Mouse (Mus musculus): ENCODE results near the gene Trnau1ap.

DNA sequence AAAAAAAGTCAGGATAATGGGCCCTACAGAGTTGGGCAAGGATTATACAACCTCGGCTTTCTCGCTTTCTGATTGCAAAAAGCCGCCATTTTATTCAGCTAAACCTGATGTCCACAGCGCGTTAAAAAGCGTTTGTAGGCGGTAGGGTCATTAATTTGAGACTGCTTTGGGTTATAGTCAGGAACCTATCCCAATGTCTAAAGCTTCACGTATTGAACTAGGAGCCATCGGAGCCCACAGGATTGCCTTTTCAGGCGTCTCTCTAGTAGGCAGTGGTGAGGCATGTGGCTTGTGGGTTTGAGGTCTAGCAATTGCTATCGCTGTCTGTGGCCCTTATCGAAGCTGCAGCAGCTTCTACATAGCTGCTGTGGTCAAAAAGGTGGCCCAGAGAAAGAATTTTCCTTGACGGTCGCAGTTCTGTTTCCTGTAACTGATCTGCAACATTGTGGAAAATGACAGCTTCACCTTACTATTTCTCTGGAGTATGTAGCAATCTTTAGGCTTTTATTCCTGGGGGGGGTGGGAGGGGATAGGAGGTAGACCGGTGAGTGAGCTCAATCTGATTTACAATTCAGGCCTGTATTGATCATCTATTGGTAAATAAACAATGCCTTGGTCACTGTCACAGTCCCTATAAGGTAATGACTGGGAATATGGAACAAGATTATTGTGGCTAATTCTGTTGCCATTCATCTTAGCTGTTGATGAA is 20.0 kb downstream of the Trnau1ap start:
- TF ChIP-seq CTCF (IDR thresholded peaks at IDR 0.05; ENCODE audit: borderline replicate concordance, insufficient read depth, low read length) (no peak), POLR2A (IDR thresholded peaks at IDR 0.05; ENCODE audit: low read depth, low read length) (0 out of 2 replicates have a peak, but pooled peaks have one; percentile 31)
